Mouse (Mus musculus) neural tube, embryonic 15.5 days (tissue): ENCODE data around the gene Tbkbp1. TPM values are rescaled to one million over a fixed set of nuclear protein-coding genes. Genes with fewer than 3 reads are reported as not detected.

Experiments
- ATAC-seq: fragments of 200-750 bp; cut with Nextera tagmentation; 2 replicates; pipeline ENCODE4 v1.8.0; 2017; ENCODE audit warnings: mild to moderate bottlenecking, moderate TSS enrichment, moderate library complexity; ENCODE audit not compliant: low FRiP score
- H3K27ac ChIP-seq: fragments of 300-500 bp; sonication (generic); replicated peaks from 2 replicates; pipeline ENCODE4 v1.5.1; 2015; ENCODE audit warnings: mild to moderate bottlenecking, inconsistent platforms
- H3K27me3 ChIP-seq: fragments of 300-500 bp; sonication (generic); replicated peaks from 2 replicates; pipeline ENCODE4 v1.6.1; 2015; ENCODE audit warnings: inconsistent platforms
- H3K36me3 ChIP-seq: fragments of 300-500 bp; sonication (generic); 2 replicates; pipeline ENCODE4 v1.6.1; 2015; ENCODE audit warnings: inconsistent platforms
- H3K4me1 ChIP-seq: fragments of 300-500 bp; sonication (generic); 2 replicates; pipeline ENCODE4 v1.6.1; 2015; ENCODE audit warnings: inconsistent platforms
- H3K4me2 ChIP-seq: fragments of 300-500 bp; sonication (generic); 2 replicates; pipeline ENCODE4 v1.6.1; 2015; ENCODE audit warnings: inconsistent platforms, mild to moderate bottlenecking, moderate library complexity
- H3K4me3 ChIP-seq: fragments of 300-500 bp; sonication (generic); replicated peaks from 2 replicates; pipeline ENCODE4 v1.5.1; 2015; ENCODE audit warnings: mild to moderate bottlenecking, inconsistent platforms
- H3K9ac ChIP-seq: fragments of 300-500 bp; sonication (generic); replicated peaks from 2 replicates; pipeline ENCODE4 v1.6.1; 2015; ENCODE audit warnings: mild to moderate bottlenecking, inconsistent platforms
- H3K9me3 ChIP-seq: fragments of 300-500 bp; sonication (generic); replicated peaks from 2 replicates; pipeline ENCODE4 v1.6.1; 2016; ENCODE audit warnings: inconsistent platforms
- WGBS: fragments of 180-500 bp; shearing (Covaris S2); methylation state at CpG from one replicate; pipeline ENCODE4 v1.1.7; 2015; ENCODE audit warnings: mixed read lengths; 5-methylcytosine and 5-hydroxymethylcytosine counted together
- microRNA-seq: library from miRNA; unstranded; fragments of <30 nt; microRNA quantifications from one replicate; pipeline ENCODE4, GENCODE M21; 2017
- polyA plus RNA-seq: library from polyadenylated mRNA; unstranded; fragments of >200 nt; fragmentation: Nextera tagmentation; extraction: Ambion mirVana; gene quantifications from 2 replicates; pipeline ENCODE4 v1.2.1, GENCODE M21; 2015

Tbkbp1 gene
- polyA plus RNA-seq, 1 experiment from 2014 or later, result 9.5 TPM

DNA sequence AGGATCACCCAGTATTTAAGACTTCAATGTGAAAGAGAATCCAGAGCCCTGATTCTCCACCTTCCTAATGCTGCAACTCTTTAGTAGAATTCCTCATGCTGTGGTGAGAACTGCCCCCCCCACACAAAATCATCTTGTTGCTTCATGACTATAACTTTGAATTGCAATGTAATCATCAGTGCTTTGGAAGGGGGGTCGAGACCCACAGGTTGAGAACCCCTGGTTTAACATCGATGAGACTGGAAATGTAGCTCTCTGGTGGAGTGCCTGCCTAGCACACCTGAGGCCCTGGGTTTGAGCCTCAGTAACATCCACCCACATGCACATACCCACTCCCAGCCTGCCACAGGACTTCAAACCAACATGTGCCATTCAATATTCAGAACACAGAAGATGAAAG lies 56.7 kb downstream of the Tbkbp1 start:
- no peaks in the 10 kb centered on the region for H3K9me3 ChIP-seq
- no peak overlapping the region for H3K9ac ChIP-seq
- H3K27me3 ChIP-seq, result peaks cover 20% of the 10 kb centered on the region
- 58% methylated on average over 2 of the region's 2 CpGs for WGBS
- no peaks in the 10 kb centered on the region for H3K36me3 ChIP-seq
- no peak overlapping the region for H3K4me3 ChIP-seq
- ATAC-seq, result no peak
- no peak overlapping the region for H3K27ac ChIP-seq
- H3K4me1 ChIP-seq, result no peaks in the 10 kb centered on the region
- H3K4me2 ChIP-seq, result no peak overlapping the region

DNA sequence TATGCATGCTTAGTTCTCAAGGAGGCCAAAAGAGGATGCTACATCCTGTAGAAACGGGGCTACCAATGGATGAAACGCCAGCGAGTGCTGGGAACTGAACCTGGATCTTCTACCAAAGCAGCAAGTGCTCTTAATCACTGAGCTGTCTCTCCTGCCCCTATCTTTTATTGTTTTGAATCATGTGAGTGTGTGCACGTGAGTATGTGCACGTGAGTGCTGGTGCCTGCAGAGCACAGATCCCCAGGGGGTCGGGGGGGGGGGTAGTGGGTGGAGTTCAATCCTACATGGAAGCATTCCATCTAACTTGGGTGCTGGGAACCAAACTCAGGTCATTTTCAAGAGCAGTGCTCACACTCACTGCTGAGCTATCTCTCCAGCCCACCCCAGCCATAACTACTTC lies 64.9 kb downstream of the Tbkbp1 start:
- Histone ChIP-seq H3K27ac (no peak overlapping the region), H3K4me3 (no peak overlapping the region), H3K27me3 (no peaks in the 10 kb centered on the region), H3K9ac (no peak overlapping the region), H3K9me3 (peaks cover 6% of the 10 kb centered on the region; the same call in 1 of the 2 replicates), H3K4me2 (no peak overlapping the region), H3K4me1 (peaks cover 7% of the 10 kb centered on the region), H3K36me3 (no peaks in the 10 kb centered on the region)
- 76% methylated on average over 6 of the region's 6 CpGs for WGBS
- no peak for ATAC-seq

Small RNAs within 50 kb of the gene (microRNA-seq; reads per million reads assigned to microRNA genes)
- gene Mir7235, result 0.69 reads per million

Other genes starting within 250 kb of the Tbkbp1 start
- 82.4 and 85.7 TPM in 2 replicates for gene Cdk5rap3, start 235.0 kb downstream of the Tbkbp1 start, polyA plus RNA-seq
- gene Prr15l, start 223.4 kb downstream of the Tbkbp1 start, polyA plus RNA-seq, result 0.47 and 5.2 TPM in 2 replicates
- gene Pnpo, start 207.5 kb downstream of the Tbkbp1 start, polyA plus RNA-seq, result 30.8 and 35.8 TPM in 2 replicates
- 13.0 and 15.8 TPM in 2 replicates for gene Sp2, start 168.5 kb downstream of the Tbkbp1 start, polyA plus RNA-seq
- gene Sp6, start 138.1 kb downstream of the Tbkbp1 start, polyA plus RNA-seq, result 0.23 and 0.52 TPM in 2 replicates
- gene Scrn2, start 121.6 kb downstream of the Tbkbp1 start, polyA plus RNA-seq, result 12.6 and 18.5 TPM in 2 replicates
- gene Lrrc46, start 110.1 kb downstream of the Tbkbp1 start, polyA plus RNA-seq, result 1.9 and 2.3 TPM in 2 replicates
- gene Mrpl10, start 109.9 kb downstream of the Tbkbp1 start, polyA plus RNA-seq, result 63.7 and 67.4 TPM in 2 replicates
- gene Osbpl7, start 100.9 kb downstream of the Tbkbp1 start, polyA plus RNA-seq, result 10.4 and 12.7 TPM in 2 replicates
- 0.23 and 0.43 TPM in 2 replicates for gene Tbx21, start 36.2 kb downstream of the Tbkbp1 start, polyA plus RNA-seq
- 26.7 and 32.2 TPM in 2 replicates for gene Kpnb1, start 36.4 kb upstream of the Tbkbp1 start, polyA plus RNA-seq
- 136 and 145 TPM in 2 replicates for gene Npepps, start 129.1 kb upstream of the Tbkbp1 start, polyA plus RNA-seq
- gene Mrpl45, start 164.2 kb upstream of the Tbkbp1 start, polyA plus RNA-seq, result 38.6 and 43.3 TPM in 2 replicates
- gene Gpr179, start 200.6 kb upstream of the Tbkbp1 start, polyA plus RNA-seq, result 0.33 and 0.46 TPM in 2 replicates
- 7.7 and 8.4 TPM in 2 replicates for gene Socs7, start 211.1 kb upstream of the Tbkbp1 start, polyA plus RNA-seq